Mouse (Mus musculus) limb, embryonic 15.5 days (tissue): Measurements from ENCODE around the gene Slc6a20b. TPM values are rescaled to one million over a fixed set of nuclear protein-coding genes. Genes with fewer than 3 reads are reported as not detected.

ENCODE experiments used
- ATAC-seq: fragments of 200-750 bp; cut with Nextera tagmentation; 2 replicates; pipeline ENCODE4 v1.8.0; 2017; ENCODE audit warnings: low read depth, moderate TSS enrichment; ENCODE audit not compliant: insufficient number of reproducible peaks, low FRiP score, low TSS enrichment
- H3K27ac ChIP-seq: fragments of 300-500 bp; sonication (generic); 2 replicates; pipeline ENCODE4 v1.5.1; 2015; ENCODE audit warnings: moderate library complexity, mild to moderate bottlenecking, inconsistent platforms
- H3K27me3 ChIP-seq: fragments of 300-500 bp; sonication (generic); 2 replicates; pipeline ENCODE4 v1.6.1; 2015; ENCODE audit warnings: inconsistent platforms
- H3K36me3 ChIP-seq: fragments of 300-500 bp; sonication (generic); 2 replicates; pipeline ENCODE4 v1.6.1; 2015; ENCODE audit warnings: inconsistent platforms
- H3K4me1 ChIP-seq: fragments of 300-500 bp; sonication (generic); 2 replicates; pipeline ENCODE4 v1.6.1; 2015; ENCODE audit warnings: inconsistent platforms
- H3K4me2 ChIP-seq: fragments of 300-500 bp; sonication (generic); 2 replicates; pipeline ENCODE4 v1.6.1; 2015; ENCODE audit warnings: mild to moderate bottlenecking, inconsistent platforms
- H3K4me3 ChIP-seq: fragments of 300-500 bp; sonication (generic); 2 replicates; pipeline ENCODE4 v1.5.1; 2015; ENCODE audit warnings: mild to moderate bottlenecking, inconsistent platforms
- H3K9ac ChIP-seq: fragments of 300-500 bp; sonication (generic); 2 replicates; pipeline ENCODE4 v1.6.1; 2015; ENCODE audit warnings: inconsistent platforms
- H3K9me3 ChIP-seq: fragments of 300-500 bp; sonication (generic); 2 replicates; pipeline ENCODE4 v1.6.1; 2016; ENCODE audit warnings: inconsistent platforms
- WGBS: fragments of 180-500 bp; shearing (Covaris S2); methylation state at CpG from one replicate; pipeline ENCODE4 v1.1.7; 2015; 5-methylcytosine and 5-hydroxymethylcytosine counted together
- polyA plus RNA-seq: library from polyadenylated mRNA; unstranded; fragments of >200 nt; fragmentation: Nextera tagmentation; extraction: Ambion mirVana; gene quantifications from 2 replicates; pipeline ENCODE4 v1.2.1, GENCODE M21; 2015

The Slc6a20b gene
- polyA plus RNA-seq, 1 experiment from 2014 or later = 0.18 TPM

DNA sequence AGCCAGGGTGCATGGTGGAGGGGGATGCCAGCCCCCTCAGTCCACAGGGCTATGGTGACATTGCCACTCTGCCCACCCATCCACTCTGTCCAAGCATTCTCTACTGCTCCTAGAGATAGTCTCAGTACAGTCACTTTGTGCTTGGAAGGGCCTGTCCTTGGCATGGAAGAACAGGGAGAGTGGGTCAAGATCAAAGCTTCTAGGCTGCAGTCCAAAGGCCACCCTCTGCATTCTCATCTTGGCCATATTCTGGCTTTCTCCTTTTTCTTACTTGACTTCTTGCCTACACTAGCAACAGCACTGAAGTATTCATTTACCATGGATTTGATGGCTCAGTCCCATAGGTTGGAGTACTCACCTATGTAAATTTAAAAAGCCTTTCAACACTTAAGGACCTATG is 5.9 kb upstream of the Slc6a20b start:
- H3K36me3 ChIP-seq = no peaks in the 10 kb centered on the region
- H3K9ac ChIP-seq = no peak overlapping the region
- no peak overlapping the region for H3K4me2 ChIP-seq
- H3K27me3 ChIP-seq = no peaks in the 10 kb centered on the region
- no peak for ATAC-seq
- H3K9me3 ChIP-seq = no peaks in the 10 kb centered on the region
- no peaks in the 10 kb centered on the region for H3K4me1 ChIP-seq
- H3K27ac ChIP-seq = no peak overlapping the region
- H3K4me3 ChIP-seq = no peak overlapping the region

DNA sequence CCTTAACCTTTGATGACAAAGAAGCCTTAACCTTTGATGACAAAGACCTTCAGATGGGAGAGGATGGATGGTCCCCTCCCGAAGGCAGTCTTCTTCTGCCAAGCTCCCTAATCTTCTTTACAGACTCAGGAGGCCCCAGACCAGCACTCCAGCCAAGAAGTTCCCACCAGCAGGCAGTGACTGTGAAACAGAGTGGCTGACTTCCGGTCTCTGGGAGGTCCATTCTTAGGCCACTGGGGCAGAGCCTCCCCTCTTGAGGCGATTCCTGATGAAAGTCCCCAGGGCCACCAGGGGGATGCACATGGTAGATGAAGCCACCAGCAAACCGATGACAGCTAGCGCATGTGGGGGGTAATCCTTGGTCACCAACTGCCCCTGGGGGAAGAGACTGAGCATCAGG is 4.4 kb upstream of the Slc6a20b start:
- Histone ChIP-seq H3K4me3 (no peak overlapping the region), H3K4me1 (no peaks in the 10 kb centered on the region), H3K4me2 (no peak overlapping the region), H3K27me3 (no peaks in the 10 kb centered on the region), H3K36me3 (no peaks in the 10 kb centered on the region), H3K9me3 (no peaks in the 10 kb centered on the region), H3K27ac (no peak overlapping the region), H3K9ac (no peak overlapping the region)
- WGBS = 75% methylated on average over 5 of the region's 5 CpGs
- no peak for ATAC-seq

DNA sequence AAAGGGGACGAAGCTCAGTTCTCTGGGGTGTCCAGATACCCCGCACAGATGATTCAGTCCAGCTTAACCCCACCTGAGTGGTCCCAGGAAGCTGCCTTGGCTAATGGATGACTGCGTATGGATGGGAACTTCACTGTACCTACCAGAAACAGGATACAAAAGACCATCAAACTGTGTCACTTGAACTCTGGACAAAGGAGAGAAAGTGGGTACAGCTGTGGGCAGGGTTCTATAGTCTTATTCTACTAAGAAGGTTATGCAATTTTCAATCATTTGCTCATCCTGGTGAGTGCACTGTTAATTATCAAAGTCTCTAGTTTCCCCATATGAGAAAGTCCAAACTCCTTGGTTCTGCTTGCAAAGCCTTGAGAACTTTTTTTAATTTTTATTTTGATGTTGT is 628 bp upstream of the Slc6a20b start:
- Histone ChIP-seq H3K4me1 (no peaks in the 10 kb centered on the region), H3K9ac (no peak overlapping the region), H3K27me3 (no peaks in the 10 kb centered on the region), H3K36me3 (no peaks in the 10 kb centered on the region), H3K27ac (no peak overlapping the region), H3K4me2 (no peak overlapping the region), H3K9me3 (no peaks in the 10 kb centered on the region), H3K4me3 (no peak overlapping the region)
- ATAC-seq = no peak
- 86% methylated on average over 3 of the region's 3 CpGs for WGBS

DNA sequence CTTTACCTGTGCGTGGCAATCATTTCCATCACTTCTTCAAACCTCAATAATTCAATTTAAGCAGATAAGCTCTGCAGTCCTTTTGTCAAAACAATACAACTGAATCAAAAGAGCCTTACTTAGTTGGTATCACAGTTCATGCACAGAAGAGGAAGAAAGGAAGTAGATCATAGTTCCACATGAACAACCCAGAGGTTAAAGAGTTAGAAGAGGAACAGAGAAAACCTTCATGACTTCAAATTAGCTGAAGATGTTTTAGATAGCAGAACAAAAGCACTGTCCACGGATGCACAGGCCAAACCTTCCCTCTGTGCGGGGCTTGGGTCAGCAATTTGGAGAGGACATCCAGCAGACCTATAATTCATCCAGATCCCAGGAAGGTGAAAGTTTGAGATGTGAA is 699 bp downstream of the Slc6a20b start:
- Histone ChIP-seq H3K27ac (no peak overlapping the region), H3K27me3 (no peaks in the 10 kb centered on the region), H3K36me3 (no peaks in the 10 kb centered on the region), H3K4me1 (no peaks in the 10 kb centered on the region), H3K9ac (no peak overlapping the region), H3K4me2 (no peak overlapping the region), H3K9me3 (no peaks in the 10 kb centered on the region), H3K4me3 (no peak overlapping the region)
- no peak for ATAC-seq
- 80% methylated on average over 3 of the region's 3 CpGs for WGBS

DNA sequence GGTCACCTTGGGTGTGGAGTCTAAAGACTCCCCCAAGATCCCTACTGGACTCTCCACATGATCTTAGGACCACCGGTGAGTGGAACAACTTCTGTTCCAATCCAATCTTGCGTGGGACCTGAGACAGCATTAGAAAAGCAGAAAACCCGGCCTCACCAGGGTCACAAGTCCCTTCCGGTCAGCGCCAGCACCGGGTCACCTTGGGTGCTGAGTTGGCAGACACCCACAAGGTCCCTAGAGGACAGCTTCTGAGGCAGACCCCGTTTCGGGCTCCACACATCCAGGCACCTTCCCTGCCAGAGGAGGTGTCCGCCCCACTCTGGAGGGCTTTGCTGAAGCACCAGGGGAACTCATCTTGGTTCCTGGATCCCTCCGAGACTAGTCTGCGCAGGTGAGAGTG is 6.5 kb downstream of the Slc6a20b start:
- no peak overlapping the region for H3K4me2 ChIP-seq
- no peak for ATAC-seq
- H3K9ac ChIP-seq = no peak overlapping the region
- no peaks in the 10 kb centered on the region for H3K9me3 ChIP-seq
- WGBS = 93% methylated on average over 11 of the region's 11 CpGs
- no peak overlapping the region for H3K27ac ChIP-seq
- no peak overlapping the region for H3K4me3 ChIP-seq
- no peaks in the 10 kb centered on the region for H3K36me3 ChIP-seq
- no peaks in the 10 kb centered on the region for H3K27me3 ChIP-seq
- no peaks in the 10 kb centered on the region for H3K4me1 ChIP-seq

DNA sequence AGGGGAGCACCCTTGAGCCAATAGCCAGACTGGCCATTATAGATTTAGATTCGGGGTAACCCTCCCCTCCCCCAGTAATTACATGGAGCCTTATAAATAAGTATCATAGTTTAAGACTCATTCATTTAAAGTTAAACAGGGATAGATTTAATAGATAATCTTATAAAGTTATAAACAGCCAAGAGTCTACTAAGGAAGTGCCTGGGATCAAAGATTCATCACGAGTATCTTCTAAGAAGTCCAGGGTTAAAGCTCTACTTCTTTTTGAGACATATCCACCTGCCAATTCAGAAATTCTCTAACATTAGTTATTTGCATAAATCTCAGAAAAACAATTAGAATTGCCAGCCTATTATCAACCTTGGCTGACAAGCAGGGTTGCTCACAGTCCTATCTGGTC is 7.6 kb downstream of the Slc6a20b start:
- no peaks in the 10 kb centered on the region for H3K9me3 ChIP-seq
- no peak overlapping the region for H3K27ac ChIP-seq
- no peaks in the 10 kb centered on the region for H3K27me3 ChIP-seq
- no peak overlapping the region for H3K9ac ChIP-seq
- no peak for ATAC-seq
- no peak overlapping the region for H3K4me3 ChIP-seq
- 86% methylated on average over 2 of the region's 2 CpGs for WGBS
- no peak overlapping the region for H3K4me2 ChIP-seq
- H3K36me3 ChIP-seq = no peaks in the 10 kb centered on the region
- H3K4me1 ChIP-seq = no peaks in the 10 kb centered on the region

DNA sequence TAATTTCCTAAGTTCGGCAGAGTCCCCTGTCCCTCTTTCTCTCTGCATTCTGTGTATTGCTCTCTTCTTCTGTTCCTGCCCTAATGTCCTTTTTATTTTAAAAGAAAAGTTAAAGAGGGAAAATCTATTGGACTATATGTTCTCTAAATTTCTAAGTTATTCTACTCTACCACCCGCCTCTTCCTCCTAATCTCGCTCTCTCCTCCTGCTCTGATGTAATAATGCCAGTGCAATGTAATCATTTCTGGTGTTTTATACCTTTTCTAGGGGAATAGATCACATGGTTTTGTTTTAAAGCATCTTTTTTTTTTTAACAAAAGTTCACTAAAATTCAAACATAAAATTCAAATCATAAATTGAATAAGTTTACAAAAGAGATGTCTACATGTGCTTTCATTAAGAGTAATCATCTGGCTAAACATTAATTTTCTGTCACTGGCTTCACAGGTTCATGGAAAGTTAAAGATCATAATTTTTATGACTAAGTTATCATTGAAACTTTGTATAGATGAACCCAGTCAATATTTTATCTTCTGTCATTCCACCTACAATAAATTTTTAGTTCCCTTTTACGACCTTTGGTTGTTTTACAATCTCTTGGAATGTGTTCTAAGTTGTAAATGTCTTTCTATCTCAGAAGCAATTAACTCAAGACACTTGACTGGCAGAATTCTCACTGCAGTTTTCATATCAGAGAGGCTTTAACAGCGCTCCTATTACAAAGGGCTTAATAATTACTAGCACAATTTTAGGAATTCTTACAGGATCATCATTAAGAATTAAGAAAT is 11.9 kb downstream of the Slc6a20b start:
- no peaks in the 10 kb centered on the region for H3K4me1 ChIP-seq
- no peaks in the 10 kb centered on the region for H3K36me3 ChIP-seq
- H3K9me3 ChIP-seq = no peaks in the 10 kb centered on the region
- H3K27ac ChIP-seq = no peak overlapping the region
- no peak overlapping the region for H3K4me2 ChIP-seq
- no peak for ATAC-seq
- H3K4me3 ChIP-seq = no peak overlapping the region
- no peaks in the 10 kb centered on the region for H3K27me3 ChIP-seq
- 69% methylated on average over 5 of the region's 5 CpGs for WGBS
- no peak overlapping the region for H3K9ac ChIP-seq

DNA sequence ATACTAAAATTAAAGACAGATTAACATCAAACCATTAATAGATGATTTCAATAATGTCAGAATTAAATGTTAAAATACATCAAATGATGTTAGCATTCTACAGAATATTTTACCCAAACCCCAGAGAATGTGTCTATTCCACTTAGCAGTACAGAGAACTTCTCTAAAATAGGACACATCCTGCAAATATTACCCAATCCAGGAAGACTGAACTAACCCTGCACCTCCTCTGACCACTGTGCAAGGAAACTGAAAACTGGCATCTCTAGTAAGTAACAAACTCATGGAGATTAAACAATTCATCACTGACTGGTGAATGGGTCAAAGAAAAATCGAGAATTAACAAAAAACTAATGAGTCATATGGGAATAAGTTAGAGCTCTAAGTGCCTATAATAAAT is 30.8 kb downstream of the Slc6a20b start:
- H3K4me2 ChIP-seq = no peak overlapping the region
- H3K27ac ChIP-seq = no peak overlapping the region
- no peaks in the 10 kb centered on the region for H3K36me3 ChIP-seq
- H3K27me3 ChIP-seq = no peaks in the 10 kb centered on the region
- no peaks in the 10 kb centered on the region for H3K4me1 ChIP-seq
- no peak for ATAC-seq
- 77% methylated on average over 1 of the region's 1 CpGs for WGBS
- no peak overlapping the region for H3K9ac ChIP-seq
- no peak overlapping the region for H3K4me3 ChIP-seq
- no peaks in the 10 kb centered on the region for H3K9me3 ChIP-seq

DNA sequence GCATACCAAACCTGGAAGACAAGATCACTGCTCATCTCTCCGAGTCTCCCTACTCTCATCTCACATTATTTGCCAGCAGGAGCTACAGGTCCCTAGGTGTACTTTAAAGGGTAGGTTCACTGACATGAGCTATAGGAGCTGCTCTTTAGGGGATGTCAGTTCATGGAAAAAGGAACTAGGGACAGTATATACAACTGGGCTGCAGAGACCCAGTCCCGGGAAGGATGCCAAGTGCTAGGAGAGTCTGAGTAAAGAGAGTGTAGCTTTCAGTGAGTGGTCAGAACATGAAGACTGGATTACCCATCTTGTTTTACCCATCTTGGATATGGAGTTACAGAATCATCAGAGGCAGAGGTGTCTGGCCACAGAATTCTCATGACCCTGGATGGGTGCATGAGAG is 35.0 kb downstream of the Slc6a20b start:
- no peak overlapping the region for H3K27ac ChIP-seq
- H3K4me2 ChIP-seq = no peak overlapping the region
- ATAC-seq = no peak
- H3K4me1 ChIP-seq = no peaks in the 10 kb centered on the region
- no peak overlapping the region for H3K9ac ChIP-seq
- 97% methylated on average over 2 of the region's 2 CpGs for WGBS
- no peak overlapping the region for H3K4me3 ChIP-seq
- peaks cover 16% of the 10 kb centered on the region for H3K36me3 ChIP-seq
- no peaks in the 10 kb centered on the region for H3K9me3 ChIP-seq
- no peaks in the 10 kb centered on the region for H3K27me3 ChIP-seq

DNA sequence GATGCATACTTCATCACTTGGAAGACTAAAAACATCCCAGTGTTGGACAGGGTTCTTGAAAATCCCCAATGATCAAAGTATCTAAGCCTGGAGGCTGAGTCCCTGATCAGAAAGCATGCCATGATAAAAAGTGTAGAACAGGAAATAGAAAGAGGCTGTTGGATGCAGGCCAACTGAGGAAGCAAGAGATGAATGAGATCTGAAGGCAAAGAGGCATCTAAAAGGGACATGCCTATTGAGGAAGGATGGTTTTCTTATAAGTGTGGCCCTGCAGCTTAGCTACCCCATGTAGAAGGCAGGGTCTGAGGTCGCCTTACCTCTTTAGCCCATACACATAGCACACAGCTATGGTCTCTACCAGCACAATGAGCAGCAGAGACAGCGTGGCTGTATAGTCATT is 35.5 kb downstream of the Slc6a20b start:
- H3K9me3 ChIP-seq = no peaks in the 10 kb centered on the region
- H3K27me3 ChIP-seq = no peaks in the 10 kb centered on the region
- H3K36me3 ChIP-seq = peaks cover 16% of the 10 kb centered on the region
- 92% methylated on average over 2 of the region's 2 CpGs for WGBS
- no peak overlapping the region for H3K9ac ChIP-seq
- ATAC-seq = no peak
- no peak overlapping the region for H3K27ac ChIP-seq
- H3K4me3 ChIP-seq = no peak overlapping the region
- no peak overlapping the region for H3K4me2 ChIP-seq
- H3K4me1 ChIP-seq = no peaks in the 10 kb centered on the region

DNA sequence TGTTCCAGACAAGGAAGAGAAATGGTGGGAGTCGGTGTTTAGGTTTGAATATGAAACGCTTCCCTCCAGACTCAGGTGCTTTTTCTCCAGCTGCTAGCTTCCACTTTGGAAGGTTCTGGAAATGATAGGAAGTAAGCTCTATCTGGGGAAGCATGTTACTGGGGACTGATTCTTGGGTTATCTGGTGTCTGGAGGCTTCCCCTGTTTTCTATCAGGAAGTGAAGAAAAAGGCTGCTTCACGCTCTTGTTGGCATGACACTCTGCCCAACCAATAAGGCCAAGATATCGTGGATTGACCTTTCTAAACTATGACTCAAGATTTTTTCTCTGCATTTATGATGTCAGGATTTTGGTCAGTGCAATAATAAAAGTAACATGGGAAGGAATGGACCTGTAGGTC is 37.2 kb downstream of the Slc6a20b start:
- Histone ChIP-seq H3K36me3 (peaks cover 26% of the 10 kb centered on the region), H3K27me3 (no peaks in the 10 kb centered on the region), H3K4me2 (no peak overlapping the region), H3K27ac (no peak overlapping the region), H3K4me1 (no peaks in the 10 kb centered on the region), H3K9me3 (no peaks in the 10 kb centered on the region), H3K4me3 (no peak overlapping the region), H3K9ac (no peak overlapping the region)
- 90% methylated on average over 4 of the region's 4 CpGs for WGBS
- no peak for ATAC-seq

DNA sequence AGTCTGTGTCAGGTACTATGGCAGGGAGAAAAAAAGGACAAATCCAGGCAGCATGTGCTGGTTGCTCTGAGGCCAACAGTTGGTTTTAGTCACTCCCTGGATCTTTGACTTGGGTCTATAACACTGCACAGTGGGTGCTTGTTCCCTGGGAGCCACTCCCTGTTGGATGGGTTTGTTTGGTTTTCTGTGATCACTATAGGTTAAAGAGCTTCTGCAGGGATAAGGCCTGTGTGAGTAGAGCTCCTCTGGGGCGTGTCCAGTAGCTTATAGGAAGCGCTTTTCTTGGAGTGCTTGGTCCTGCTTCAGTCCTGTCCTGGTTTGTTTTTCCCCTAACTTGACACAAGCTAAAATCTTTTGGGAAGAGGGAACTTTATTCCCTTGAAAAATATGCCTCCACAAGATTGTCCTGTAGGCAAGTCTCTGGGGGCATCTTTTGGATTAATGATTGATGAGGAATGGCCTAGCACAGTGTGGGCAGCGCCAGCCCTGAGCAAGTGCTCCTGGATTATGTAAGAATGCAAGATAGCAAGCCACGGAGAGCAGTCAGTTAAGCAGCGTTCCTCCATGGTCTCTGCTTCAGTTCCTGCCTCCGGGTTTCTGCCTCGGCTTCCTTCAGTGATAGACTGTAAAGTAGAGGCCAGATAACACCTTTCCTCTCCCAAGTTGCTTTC is 43.0 kb downstream of the Slc6a20b start:
- no peak overlapping the region for H3K4me3 ChIP-seq
- H3K4me2 ChIP-seq = no peak overlapping the region
- no peak for ATAC-seq
- H3K4me1 ChIP-seq = no peaks in the 10 kb centered on the region
- peaks cover 51% of the 10 kb centered on the region for H3K36me3 ChIP-seq
- no peak overlapping the region for H3K9ac ChIP-seq
- no peak overlapping the region for H3K27ac ChIP-seq
- H3K9me3 ChIP-seq = no peaks in the 10 kb centered on the region
- WGBS = 89% methylated on average over 7 of the region's 7 CpGs
- no peaks in the 10 kb centered on the region for H3K27me3 ChIP-seq
